Mouse (Mus musculus): ENCODE data around the gene Syt12. TPM values are rescaled to one million over a fixed set of nuclear protein-coding genes. Genes with fewer than 3 reads are reported as not detected.
"Not testable (repeated sequence)": the region's sequence is repeated elsewhere in the genome, so short reads cannot be mapped to it uniquely, and the experiment has no call there.

The Syt12 gene
- polyA plus RNA-seq, 1 experiment from 2014 or later, result 1.7 TPM

- peaks cover 20% of the 10 kb centered on the region for H3K4me1 ChIP-seq
- H3K27me3 ChIP-seq (ENCODE audit: low read depth, poor library complexity, severe bottlenecking), result peaks cover 40% of the 10 kb centered on the region
- WGBS, result 87% methylated on average over 2 of the region's 2 CpGs
- no peak for DNase-seq (ENCODE audit: low spot score)
- H3K36me3 ChIP-seq, result no peaks in the 10 kb centered on the region
- H3K27ac ChIP-seq (replicated peaks), result no peak overlapping the region
- no peaks in the 10 kb centered on the region for H3K9me3 ChIP-seq (replicated peaks)
- no peak overlapping the region for H3K4me3 ChIP-seq
These were observed 2.8 kb upstream of the Syt12 start for GRCm38 (mm10) chr19:4480041-4480440.

GRCm38 (mm10) chr19:4478190-4478516 is 906 bp upstream of the Syt12 start:
- 42% methylated on average over 1 of the region's 1 CpGs for WGBS
- Histone ChIP-seq H3K9me3 (replicated peaks) (no peaks in the 10 kb centered on the region), H3K4me1 (peaks cover 13% of the 10 kb centered on the region), H3K27ac (replicated peaks) (no peak overlapping the region), H3K36me3 (no peaks in the 10 kb centered on the region), H3K27me3 (ENCODE audit: low read depth, poor library complexity, severe bottlenecking) (peaks cover 55% of the 10 kb centered on the region), H3K4me3 (no peak overlapping the region)
- no peak for DNase-seq (ENCODE audit: low spot score)

- Histone ChIP-seq H3K4me3 (peak overlapping the region; percentile 68), H3K27me3 (ENCODE audit: low read depth, poor library complexity, severe bottlenecking) (peaks cover 55% of the 10 kb centered on the region), H3K9me3 (replicated peaks) (no peaks in the 10 kb centered on the region), H3K36me3 (no peaks in the 10 kb centered on the region), H3K27ac (replicated peaks) (peak overlapping the region; percentile 53), H3K4me1 (peaks cover 13% of the 10 kb centered on the region)
- WGBS, result 1% methylated on average over 67 of the region's 70 CpGs
- peak; percentile 59 for DNase-seq (ENCODE audit: low spot score)
These were observed 518 bp downstream of the Syt12 start for GRCm38 (mm10) chr19:4476601-4477257.

GRCm38 (mm10) chr19:4475224-4475925 is 1.9 kb downstream of the Syt12 start:
- H3K4me1 ChIP-seq, result peaks cover 13% of the 10 kb centered on the region
- peaks cover 55% of the 10 kb centered on the region for H3K27me3 ChIP-seq (ENCODE audit: low read depth, poor library complexity, severe bottlenecking)

GRCm38 (mm10) chr19:4474739-4475138 is 2.5 kb downstream of the Syt12 start:
- 55% methylated on average over 3 of the region's 3 CpGs for WGBS
- H3K27ac ChIP-seq (replicated peaks), result no peak overlapping the region
- no peaks in the 10 kb centered on the region for H3K36me3 ChIP-seq
- H3K27me3 ChIP-seq (ENCODE audit: low read depth, poor library complexity, severe bottlenecking), result peaks cover 55% of the 10 kb centered on the region
- peaks cover 13% of the 10 kb centered on the region for H3K4me1 ChIP-seq
- DNase-seq (ENCODE audit: low spot score), result no peak
- H3K9me3 ChIP-seq (replicated peaks), result no peaks in the 10 kb centered on the region
- H3K4me3 ChIP-seq, result no peak overlapping the region

More at GRCm38 (mm10) chr19:4475224-4475925, 1.9 kb downstream of the Syt12 start:
- Histone ChIP-seq H3K27ac (replicated peaks) (no peak overlapping the region), H3K4me3 (no peak overlapping the region), H3K9me3 (replicated peaks) (no peaks in the 10 kb centered on the region), H3K36me3 (no peaks in the 10 kb centered on the region)
- 82% methylated on average over 11 of the region's 11 CpGs for WGBS
- no peak for DNase-seq (ENCODE audit: low spot score)

- Histone ChIP-seq H3K4me1 (peaks cover 13% of the 10 kb centered on the region), H3K9me3 (replicated peaks) (no peaks in the 10 kb centered on the region), H3K27ac (replicated peaks) (no peak overlapping the region), H3K4me3 (no peak overlapping the region), H3K27me3 (ENCODE audit: low read depth, poor library complexity, severe bottlenecking) (peaks cover 47% of the 10 kb centered on the region), H3K36me3 (no peaks in the 10 kb centered on the region)
- DNase-seq (ENCODE audit: low spot score), result no peak
- 90% methylated on average over 5 of the region's 5 CpGs for whole genome bisulfite sequencing
These were observed 3.7 kb downstream of the Syt12 start for GRCm38 (mm10) chr19:4473549-4473948.

- no peaks in the 10 kb centered on the region for H3K9me3 ChIP-seq (replicated peaks)
- no peaks in the 10 kb centered on the region for H3K4me1 ChIP-seq
- H3K27ac ChIP-seq (replicated peaks), result no peak overlapping the region
- 31% methylated on average over 5 of the region's 5 CpGs for WGBS
- no peaks in the 10 kb centered on the region for H3K36me3 ChIP-seq
- no peak overlapping the region for H3K4me3 ChIP-seq
- no peak for DNase-seq (ENCODE audit: low spot score)
- H3K27me3 ChIP-seq (ENCODE audit: low read depth, poor library complexity, severe bottlenecking), result no peaks in the 10 kb centered on the region
These were observed 8.9 kb downstream of the Syt12 start for GRCm38 (mm10) chr19:4468363-4468762.

- Histone ChIP-seq H3K36me3 (no peaks in the 10 kb centered on the region), H3K27me3 (ENCODE audit: low read depth, poor library complexity, severe bottlenecking) (no peaks in the 10 kb centered on the region), H3K4me1 (no peaks in the 10 kb centered on the region), H3K27ac (replicated peaks) (no peak overlapping the region), H3K4me3 (no peak overlapping the region), H3K9me3 (replicated peaks) (no peaks in the 10 kb centered on the region)
- 87% methylated on average over 4 of the region's 4 CpGs for WGBS
- DNase-seq (ENCODE audit: low spot score), result no peak
These were observed 12.6 kb downstream of the Syt12 start for GRCm38 (mm10) chr19:4464666-4465065.

GRCm38 (mm10) chr19:4461981-4462380 is 15.3 kb downstream of the Syt12 start:
- H3K4me3 ChIP-seq, result no peak overlapping the region
- no peak overlapping the region for H3K27ac ChIP-seq (replicated peaks)
- H3K9me3 ChIP-seq (replicated peaks), result no peaks in the 10 kb centered on the region
- H3K4me1 ChIP-seq, result no peaks in the 10 kb centered on the region
- no peak for DNase-seq (ENCODE audit: low spot score)
- WGBS, result 89% methylated on average over 8 of the region's 8 CpGs
- 0 out of 2 replicates have a peak, but pooled peaks cover under 1% of the 10 kb centered on the region for H3K27me3 ChIP-seq (ENCODE audit: low read depth, poor library complexity, severe bottlenecking)
- H3K36me3 ChIP-seq, result no peaks in the 10 kb centered on the region

- DNase-seq (ENCODE audit: low spot score), result peak; percentile 65
- peaks cover 7% of the 10 kb centered on the region; the same call in 1 of the 2 replicates for H3K27me3 ChIP-seq (ENCODE audit: low read depth, poor library complexity, severe bottlenecking)
- 0 out of 2 replicates have a peak overlapping the region, but pooled peaks have one; percentile 4 for H3K4me3 ChIP-seq
- H3K4me1 ChIP-seq, result peaks cover 20% of the 10 kb centered on the region
- H3K9me3 ChIP-seq (replicated peaks), result no peaks in the 10 kb centered on the region
- WGBS, result 10% methylated on average over 11 of the region's 11 CpGs
- H3K36me3 ChIP-seq, result no peaks in the 10 kb centered on the region
- H3K27ac ChIP-seq (replicated peaks), result no peak overlapping the region
These were observed 21.0 kb downstream of the Syt12 start for GRCm38 (mm10) chr19:4456227-4456626.

GRCm38 (mm10) chr19:4455071-4455800 is 22.0 kb downstream of the Syt12 start:
- Histone ChIP-seq H3K4me1 (peaks cover 25% of the 10 kb centered on the region), H3K9me3 (replicated peaks) (no peaks in the 10 kb centered on the region), H3K36me3 (no peaks in the 10 kb centered on the region), H3K27ac (replicated peaks) (no peak overlapping the region), H3K4me3 (no peak overlapping the region), H3K27me3 (ENCODE audit: low read depth, poor library complexity, severe bottlenecking) (peaks cover 7% of the 10 kb centered on the region; the same call in 1 of the 2 replicates)
- no peak for DNase-seq (ENCODE audit: low spot score)
- 85% methylated on average over 15 of the region's 15 CpGs for WGBS

GRCm38 (mm10) chr19:4454040-4454439 is 23.2 kb downstream of the Syt12 start:
- H3K4me3 ChIP-seq; H3K27ac ChIP-seq (replicated peaks); H3K27me3 ChIP-seq (ENCODE audit: low read depth, poor library complexity, severe bottlenecking); H3K9me3 ChIP-seq (replicated peaks); DNase-seq (ENCODE audit: low spot score); H3K36me3 ChIP-seq: not testable (repeated sequence)
- H3K4me1 ChIP-seq, result peaks cover 25% of the 10 kb centered on the region
- 67% methylated on average over 1 of the region's 1 CpGs for WGBS

GRCm38 (mm10) chr19:4452525-4452924 is 24.7 kb downstream of the Syt12 start:
- peaks cover 25% of the 10 kb centered on the region for H3K4me1 ChIP-seq
- no peak for DNase-seq (ENCODE audit: low spot score)
- no peaks in the 10 kb centered on the region for H3K9me3 ChIP-seq (replicated peaks)
- WGBS, result 42% methylated on average over 4 of the region's 4 CpGs
- H3K36me3 ChIP-seq, result no peaks in the 10 kb centered on the region
- peaks cover 7% of the 10 kb centered on the region; the same call in 1 of the 2 replicates for H3K27me3 ChIP-seq (ENCODE audit: low read depth, poor library complexity, severe bottlenecking)
- no peak overlapping the region for H3K27ac ChIP-seq (replicated peaks)
- no peak overlapping the region for H3K4me3 ChIP-seq
